Mouse (Mus musculus) lung, postnatal 0 days (tissue): ENCODE results near the gene Gmpr2. TPM values are rescaled to one million over a fixed set of nuclear protein-coding genes. Genes with fewer than 3 reads are reported as not detected.

Experiments
- ATAC-seq: fragments of 200-750 bp; cut with Nextera tagmentation; 2 replicates; pipeline ENCODE4 v1.8.0; 2017; ENCODE audit warnings: moderate library complexity
- DNase-seq: peaks from one replicate; pipeline ENCODE4 v3.0.0-alpha.2; 2016; ENCODE audit warnings: low spot score
- H3K27ac ChIP-seq: fragments of 300-500 bp; sonication (generic); 2 replicates; pipeline ENCODE4 v1.5.1; 2014; ENCODE audit warnings: antibody characterized with exemption, mild to moderate bottlenecking, low read length, mixed read lengths
- H3K27me3 ChIP-seq: fragments of 300-500 bp; sonication (generic); replicated peaks from 2 replicates; pipeline ENCODE4 v1.6.1; 2014; ENCODE audit warnings: low read length, mixed read lengths; ENCODE audit not compliant: insufficient read depth
- H3K36me3 ChIP-seq: fragments of 300-500 bp; sonication (generic); 2 replicates; pipeline ENCODE4 v1.6.1; 2014; ENCODE audit warnings: low read length, mixed read lengths; ENCODE audit not compliant: insufficient read depth
- H3K4me1 ChIP-seq: fragments of 300-500 bp; sonication (generic); 2 replicates; pipeline ENCODE4 v1.6.1; 2014; ENCODE audit warnings: antibody characterized with exemption, low read depth, low read length, mixed read lengths; ENCODE audit not compliant: insufficient read depth
- H3K4me2 ChIP-seq: fragments of 300-500 bp; sonication (generic); replicated peaks from 2 replicates; pipeline ENCODE4 v1.6.1; 2014; ENCODE audit warnings: low read depth, mild to moderate bottlenecking, low read length, moderate library complexity, mixed read lengths
- H3K4me3 ChIP-seq: fragments of 300-500 bp; sonication (generic); 2 replicates; pipeline ENCODE4 v1.5.1; 2014; ENCODE audit warnings: low read depth, low read length
- H3K9ac ChIP-seq: fragments of 300-500 bp; sonication (generic); replicated peaks from 2 replicates; pipeline ENCODE4 v1.6.1; 2014; ENCODE audit warnings: low read depth, mild to moderate bottlenecking
- H3K9me3 ChIP-seq: fragments of 300-500 bp; sonication (generic); 2 replicates; pipeline ENCODE4 v1.6.1; 2016; ENCODE audit warnings: low read length, mixed read lengths
- CTCF ChIP-seq: IDR thresholded peaks from 2 replicates; pipeline ENCODE4 v1.5.1; 2016; ENCODE audit warnings: antibody characterized with exemption, mild to moderate bottlenecking
- EP300 ChIP-seq: IDR thresholded peaks from 2 replicates; pipeline ENCODE4 v1.6.1; 2016; ENCODE audit warnings: antibody characterized with exemption, mild to moderate bottlenecking, control low read depth
- WGBS: fragments of 180-500 bp; shearing (Covaris S2); extraction: QIAGEN DNeasy Blood & Tissue Kit; methylation state at CpG from one replicate; pipeline ENCODE4 v1.1.7; 2014; 5-methylcytosine and 5-hydroxymethylcytosine counted together
- polyA plus RNA-seq: library from polyadenylated mRNA; unstranded; fragments of >200 nt; fragmentation: Nextera tagmentation; extraction: Ambion mirVana; gene quantifications from 2 replicates; pipeline ENCODE4 v1.2.1, GENCODE M21; 2015

Gene Gmpr2
- polyA plus RNA-seq, 1 experiment from 2014 or later: 34.0 TPM

DNA sequence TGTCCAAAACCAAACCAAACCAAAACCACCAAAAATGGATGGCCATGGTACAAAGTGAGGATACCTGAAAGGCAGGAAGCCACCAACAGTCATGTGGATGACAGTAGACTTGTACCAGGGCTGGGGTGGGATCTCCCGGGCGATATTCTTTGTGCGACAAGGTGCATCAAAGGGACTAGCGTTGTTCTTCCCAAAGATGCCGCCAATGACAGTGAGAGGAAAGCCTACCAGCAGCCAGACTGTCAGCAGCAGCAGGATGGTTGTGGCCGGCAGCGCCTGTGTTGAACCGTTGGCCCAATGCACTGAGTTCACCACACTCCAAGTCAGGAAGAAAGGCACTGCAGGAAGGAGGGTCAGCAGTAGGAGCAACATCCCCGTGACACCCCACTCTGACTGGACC lies 33.9 kb upstream of the Gmpr2 start, which contains the start of gene Gm49378:
Gene Gm49378 (minus strand): TSS at position 101 of the 400 bp plus-strand sequence.
- no peak for DNase-seq
- no peaks in the 10 kb centered on the region for H3K27me3 ChIP-seq
- H3K4me2 ChIP-seq: no peak within 1 kb of the TSS
- no peak within 1 kb of the TSS for H3K4me3 ChIP-seq
- H3K9me3 ChIP-seq: no peaks in the 10 kb centered on the region
- WGBS: 89% methylated on average over 9 of the region's 9 CpGs
- peaks cover 3% of the 10 kb centered on the region; the same call in 1 of the 2 replicates for H3K4me1 ChIP-seq
- no peak within 1 kb of the TSS for H3K27ac ChIP-seq
- peaks cover 30% of the 10 kb centered on the region; the same call in 1 of the 2 replicates for H3K36me3 ChIP-seq
- TF ChIP-seq CTCF (no peak), EP300 (no peak)
- H3K9ac ChIP-seq: no peak within 1 kb of the TSS
- no peak for ATAC-seq

DNA sequence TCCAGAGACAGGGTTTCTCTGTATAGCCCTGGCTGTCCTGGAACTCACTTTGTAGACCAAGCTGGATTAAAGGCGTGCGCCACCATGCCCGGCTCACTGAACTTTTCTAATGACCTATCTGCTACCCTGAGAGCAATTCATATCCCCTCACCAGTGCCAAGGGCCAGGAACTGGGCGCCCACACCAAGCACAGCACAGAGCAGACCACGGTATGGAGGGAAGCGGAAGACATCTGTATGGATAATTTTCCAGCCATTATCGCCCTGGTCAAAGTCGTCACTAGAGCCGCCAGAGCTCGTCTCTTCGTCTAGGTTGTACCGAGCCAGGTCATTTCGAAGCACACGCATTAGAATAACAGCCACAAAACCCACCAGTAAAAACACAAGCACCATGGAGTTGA lies 30.9 kb upstream of the Gmpr2 start:
- H3K9me3 ChIP-seq: no peaks in the 10 kb centered on the region
- no peak for ATAC-seq
- H3K27ac ChIP-seq: no peak overlapping the region
- no peak overlapping the region for H3K4me2 ChIP-seq
- DNase-seq: no peak
- no peak overlapping the region for H3K9ac ChIP-seq
- peaks cover 26% of the 10 kb centered on the region; the same call in 1 of the 2 replicates for H3K36me3 ChIP-seq
- peaks cover 5% of the 10 kb centered on the region; the same call in 1 of the 2 replicates for H3K4me1 ChIP-seq
- TF ChIP-seq EP300 (no peak), CTCF (no peak)
- H3K27me3 ChIP-seq: no peaks in the 10 kb centered on the region
- no peak overlapping the region for H3K4me3 ChIP-seq
- 95% methylated on average over 14 of the region's 14 CpGs for WGBS

DNA sequence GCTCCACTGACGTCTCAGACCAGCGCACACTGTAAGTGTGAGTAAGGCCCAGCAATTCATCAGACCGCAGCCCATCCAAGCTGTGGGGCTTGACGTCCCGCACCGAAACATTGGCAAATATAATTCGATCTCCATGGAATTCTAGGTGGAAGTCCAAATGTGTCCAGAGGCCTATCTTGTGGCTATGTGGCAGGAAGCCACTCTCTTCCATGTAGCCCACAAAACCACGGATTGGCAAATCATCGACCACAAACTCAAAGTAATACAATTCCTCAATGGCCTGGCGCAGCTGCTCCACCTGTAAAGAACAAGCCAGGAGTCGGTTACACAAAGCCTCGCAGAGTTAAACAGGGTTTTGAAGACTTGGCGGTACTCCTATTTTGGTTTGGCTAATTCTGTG lies 30.4 kb upstream of the Gmpr2 start:
- no peak overlapping the region for H3K9ac ChIP-seq
- 92% methylated on average over 13 of the region's 13 CpGs for WGBS
- no peaks in the 10 kb centered on the region for H3K9me3 ChIP-seq
- peaks cover 26% of the 10 kb centered on the region; the same call in 1 of the 2 replicates for H3K36me3 ChIP-seq
- H3K27ac ChIP-seq: no peak overlapping the region
- no peak overlapping the region for H3K4me3 ChIP-seq
- no peak for ATAC-seq
- peaks cover 5% of the 10 kb centered on the region; the same call in 1 of the 2 replicates for H3K4me1 ChIP-seq
- no peaks in the 10 kb centered on the region for H3K27me3 ChIP-seq
- TF ChIP-seq EP300: no peak
- TF ChIP-seq CTCF: no peak
- H3K4me2 ChIP-seq: no peak overlapping the region
- no peak for DNase-seq

DNA sequence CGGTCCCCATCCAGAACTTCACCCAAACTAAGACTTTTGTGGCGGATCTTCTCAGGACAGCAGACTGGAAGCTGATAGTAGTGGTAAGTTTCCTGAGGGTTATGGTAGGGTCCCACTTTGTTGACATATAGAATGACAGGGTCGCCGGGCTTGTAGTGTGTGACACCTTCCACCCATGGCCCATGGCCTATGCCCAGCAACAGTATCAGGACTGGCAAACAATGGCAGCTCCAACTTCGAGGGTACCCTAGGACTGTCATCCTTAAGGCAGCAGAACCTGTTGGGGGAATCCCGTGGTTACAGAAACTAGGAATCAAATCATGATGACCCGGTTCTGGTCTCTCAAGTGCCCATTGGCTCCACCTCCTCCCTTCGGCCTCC lies 29.1 kb upstream of the Gmpr2 start:
- Histone ChIP-seq H3K36me3 (peaks cover 26% of the 10 kb centered on the region; the same call in 1 of the 2 replicates), H3K4me2 (peak overlapping the region; percentile 68), H3K4me1 (peaks cover 5% of the 10 kb centered on the region; the same call in 1 of the 2 replicates), H3K27me3 (no peaks in the 10 kb centered on the region), H3K27ac (peak overlapping the region; percentile 94), H3K9me3 (no peaks in the 10 kb centered on the region), H3K4me3 (peak overlapping the region; percentile 94), H3K9ac (peak overlapping the region; percentile 90)
- ATAC-seq: no peak
- 13% methylated on average over 8 of the region's 8 CpGs for WGBS
- TF ChIP-seq EP300: no peak
- no peak for TF ChIP-seq CTCF
- no peak for DNase-seq

DNA sequence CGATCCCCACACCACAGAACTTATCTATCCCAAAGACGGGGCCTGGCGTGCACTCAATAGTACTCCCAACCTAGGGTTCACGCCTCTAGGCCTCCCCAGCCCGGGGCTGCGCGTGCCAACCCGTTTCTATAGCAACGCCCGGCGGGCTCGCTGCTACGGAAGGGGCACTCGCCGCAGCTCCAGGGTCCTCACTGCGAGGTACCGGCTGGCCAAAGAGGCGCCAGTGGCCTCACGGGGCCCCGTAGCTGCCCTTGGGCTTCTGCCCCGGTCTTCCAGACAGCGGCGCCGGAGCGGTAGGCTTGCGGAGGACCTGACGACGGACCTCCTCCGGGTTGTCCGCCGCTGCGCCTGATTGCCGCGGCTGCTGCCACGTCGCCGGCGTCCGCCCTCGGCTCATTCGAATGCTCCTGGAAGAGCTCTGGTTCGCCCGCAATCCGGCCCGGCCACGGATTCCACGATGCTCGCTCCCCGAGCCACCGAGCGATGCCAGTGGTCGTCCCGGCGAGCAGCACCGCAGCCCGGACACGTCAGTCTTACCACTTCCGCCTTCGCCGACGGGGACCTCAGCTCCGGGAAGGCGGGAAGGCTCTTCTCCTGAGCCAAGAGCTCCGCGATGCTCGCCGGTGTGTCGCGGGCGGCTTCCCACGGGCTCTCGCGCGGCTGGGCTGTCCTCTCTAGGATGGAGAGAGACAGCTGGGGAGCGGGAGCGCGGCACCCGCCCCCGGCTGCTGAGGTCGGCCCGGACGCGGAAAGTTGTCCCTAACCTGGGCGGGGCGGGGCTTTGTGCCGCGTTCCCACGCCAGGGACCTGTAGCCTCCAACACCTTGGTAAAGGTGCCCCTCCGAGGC lies 28.5 kb upstream of the Gmpr2 start, which contains the start of gene Tm9sf1:
Gene Tm9sf1 (minus strand): TSS at position 747 of the 848 bp plus-strand sequence.
- Histone ChIP-seq H3K4me1 (peaks cover 5% of the 10 kb centered on the region; the same call in 1 of the 2 replicates), H3K27me3 (no peaks in the 10 kb centered on the region), H3K4me3 (peak within 1 kb of the TSS; percentile 94), H3K9me3 (no peaks in the 10 kb centered on the region), H3K9ac (peak within 1 kb of the TSS; percentile 90), H3K4me2 (peak within 1 kb of the TSS; percentile 68), H3K36me3 (peaks cover 20% of the 10 kb centered on the region; the same call in 1 of the 2 replicates), H3K27ac (peak within 1 kb of the TSS; percentile 94)
- ATAC-seq (peak; percentile 90), DNase-seq (peak; percentile 90)
- TF ChIP-seq EP300: no peak
- peak; percentile 40 for TF ChIP-seq CTCF
- 1% methylated on average over 76 of the region's 89 CpGs for WGBS

DNA sequence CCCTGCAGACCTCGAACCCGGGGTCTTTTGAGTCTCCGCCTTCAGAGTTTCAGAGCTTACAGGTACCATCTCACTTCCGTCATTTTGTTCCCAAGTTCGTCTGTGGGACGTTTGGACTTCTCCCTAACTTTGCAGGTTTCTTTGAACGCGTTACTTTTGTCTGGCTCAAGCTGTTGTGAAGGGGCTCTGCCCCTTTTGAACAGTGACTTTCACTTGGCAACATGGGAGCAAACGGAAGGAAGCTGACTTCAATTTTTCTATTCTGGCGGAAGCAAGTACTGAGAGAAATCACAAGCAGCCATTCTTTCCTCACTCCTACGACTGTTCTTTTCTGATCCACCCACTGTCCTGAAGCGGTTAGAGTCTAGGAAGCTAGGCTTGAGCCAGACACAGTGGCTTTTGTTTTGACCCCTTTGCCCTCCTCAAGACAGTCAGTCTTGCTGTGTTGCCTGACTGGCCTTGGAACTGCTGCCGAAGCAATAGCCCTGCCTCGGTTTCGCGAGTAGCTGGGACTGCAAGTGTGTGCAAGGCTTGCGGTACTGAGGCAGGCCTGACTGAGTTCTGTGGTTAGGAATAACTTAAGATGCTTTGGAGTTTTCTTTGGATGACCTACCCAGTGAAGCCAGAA lies 27.4 kb upstream of the Gmpr2 start:
- Histone ChIP-seq H3K27me3 (no peaks in the 10 kb centered on the region), H3K4me2 (peak overlapping the region; percentile 68), H3K27ac (peak overlapping the region; percentile 94), H3K4me3 (peak overlapping the region; percentile 94), H3K4me1 (peaks cover 5% of the 10 kb centered on the region; the same call in 1 of the 2 replicates), H3K9me3 (no peaks in the 10 kb centered on the region), H3K36me3 (peaks cover 18% of the 10 kb centered on the region; the same call in 1 of the 2 replicates), H3K9ac (peak overlapping the region; percentile 90; the same call in 1 of the 2 replicates)
- DNase-seq (peak; percentile 61), ATAC-seq (no peak)
- WGBS: 8% methylated on average over 17 of the region's 17 CpGs
- no peak; the same call in 1 of the 2 replicates for TF ChIP-seq EP300
- TF ChIP-seq CTCF: no peak
